19 mouse cellular contexts compared by ENCODE assay signal in the genomic region with DNA sequence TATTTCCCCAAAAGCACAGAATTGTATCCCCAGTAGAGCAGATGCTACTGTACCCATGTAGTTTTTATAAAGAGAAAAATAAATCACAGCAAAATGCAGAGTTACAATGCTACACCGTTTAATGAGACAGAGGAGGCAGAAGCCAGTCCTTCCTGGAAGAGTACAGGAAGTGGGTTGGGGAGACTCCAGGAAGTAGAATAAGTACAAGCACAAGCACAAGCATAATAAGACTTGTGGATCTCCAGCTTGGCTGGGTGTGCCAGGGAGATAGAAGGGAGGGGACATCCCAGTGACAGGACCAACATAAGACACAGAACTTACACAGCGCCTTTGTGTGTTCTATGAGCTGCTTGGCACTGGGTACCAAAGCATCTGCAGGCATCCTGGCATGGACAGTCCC.
DNase-seq lines count a peak whose midpoint lies in the region; ATAC-seq and TF ChIP-seq lines count a peak whose summit lies in the region.
"Had no signal": no experiment of that assay in that cellular context is flagged by ENCODE, and none has a peak within 500 bp of the region (broad histone marks: within the 10 kb centered on the region; RNA-seq: fewer than 3 reads in every experiment).

No protein-coding gene starts in this region.

- no peak for TF ChIP-seq CTCF in lung, postnatal 0 days (IDR thresholded peaks at IDR 0.05)
- TF ChIP-seq CTCF in brain, embryonic 14.5 days (IDR thresholded peaks at IDR 0.05; ENCODE audit: borderline replicate concordance, extremely low read depth, insufficient read depth, insufficient read length), result no peak

- TF ChIP-seq EP300 in lung, postnatal 0 days (IDR thresholded peaks at IDR 0.05), result no peak

- TF ChIP-seq POLR2A in brain, embryonic 14.5 days (IDR thresholded peaks at IDR 0.05; ENCODE audit: borderline replicate concordance, extremely low read depth, insufficient read depth, insufficient read length, poor library complexity, severe bottlenecking), result no peak

- no peak overlapping the region for H3K9ac ChIP-seq in forebrain, embryonic 13.5 days
- H3K9ac ChIP-seq in forebrain, embryonic 15.5 days (replicated peaks), result no peak overlapping the region
- no peak overlapping the region for H3K9ac ChIP-seq in lung, postnatal 0 days (replicated peaks; ENCODE audit: low read depth)
- H3K9ac ChIP-seq: embryonic facial prominence, embryonic 13.5 days; heart, embryonic 15.5 days; hindbrain, embryonic 14.5 days had no signal

- no peak for ATAC-seq in forebrain, embryonic 13.5 days
- ATAC-seq in forebrain, embryonic 15.5 days (replicated peaks), result no peak
- 0 out of 2 replicates have a peak, but pooled peaks have one; percentile 11 for ATAC-seq in lung, postnatal 0 days

- H3K27me3 ChIP-seq in forebrain, embryonic 13.5 days, result no peaks in the 10 kb centered on the region
- no peaks in the 10 kb centered on the region for H3K27me3 ChIP-seq in forebrain, embryonic 15.5 days
- H3K27me3 ChIP-seq in lung, postnatal 0 days (replicated peaks; ENCODE audit: insufficient read depth, low read length), result no peaks in the 10 kb centered on the region
- H3K27me3 ChIP-seq: heart, embryonic 15.5 days had no signal

- DNase-seq in lung, postnatal 0 days (ENCODE audit: low spot score), result no peak
- no peak for DNase-seq in lung, postnatal 10 days
- DNase-seq in brain, embryonic 14.5 days (ENCODE audit: low read depth), result peak; percentile 41
- DNase-seq in adrenal gland, adult 8-10 months, result no peak
- no peak for DNase-seq in cerebellum, postnatal 4 days (ENCODE audit: low spot score in 2 of 2)
- DNase-seq: adrenal gland, postnatal 36 days; cerebellum, adult 11-12 months; cerebellum, adult 9-10 months; cerebellum, postnatal 25 days; gastrocnemius, postnatal 14 days; heart, adult 2 months; heart, postnatal 14 days; kidney, adult 11 months had no signal

- H3K36me3 ChIP-seq in forebrain, embryonic 13.5 days (ENCODE audit: poor library complexity, severe bottlenecking), result no peaks in the 10 kb centered on the region
- no peaks in the 10 kb centered on the region for H3K36me3 ChIP-seq in forebrain, embryonic 15.5 days
- no peaks in the 10 kb centered on the region for H3K36me3 ChIP-seq in lung, postnatal 0 days (ENCODE audit: insufficient read depth, low read length)
- H3K36me3 ChIP-seq: embryonic facial prominence, embryonic 13.5 days; heart, embryonic 15.5 days had no signal

- 93% methylated on average over 2 of the region's 2 CpGs for WGBS in forebrain, embryonic 13.5 days
- WGBS in forebrain, embryonic 15.5 days, result 76% methylated on average over 2 of the region's 2 CpGs
- 71% methylated on average over 2 of the region's 2 CpGs for WGBS in lung, postnatal 0 days

- no peak overlapping the region for H3K4me2 ChIP-seq in forebrain, embryonic 13.5 days
- no peak overlapping the region for H3K4me2 ChIP-seq in forebrain, embryonic 15.5 days (replicated peaks)
- H3K4me2 ChIP-seq in lung, postnatal 0 days (replicated peaks; ENCODE audit: low read depth, low read length), result no peak overlapping the region
- H3K4me2 ChIP-seq: embryonic facial prominence, embryonic 13.5 days; heart, embryonic 11.5 days; heart, embryonic 15.5 days; hindbrain, embryonic 14.5 days had no signal

- H3K4me3 ChIP-seq in forebrain, embryonic 13.5 days, result no peak overlapping the region
- no peak overlapping the region for H3K4me3 ChIP-seq in forebrain, embryonic 15.5 days
- H3K4me3 ChIP-seq in lung, postnatal 0 days (ENCODE audit: low read depth, low read length), result no peak overlapping the region
- H3K4me3 ChIP-seq: embryonic facial prominence, embryonic 13.5 days; heart, adult 2 months; heart, embryonic 15.5 days had no signal

- H3K4me1 ChIP-seq in forebrain, embryonic 13.5 days, result peaks cover 48% of the 10 kb centered on the region
- H3K4me1 ChIP-seq in forebrain, embryonic 15.5 days, result peaks cover 32% of the 10 kb centered on the region
- H3K4me1 ChIP-seq in lung, postnatal 0 days (ENCODE audit: insufficient read depth, low read depth, low read length), result no peaks in the 10 kb centered on the region

- peaks cover 6% of the 10 kb centered on the region; the same call in 1 of the 2 replicates for H3K9me3 ChIP-seq in forebrain, embryonic 13.5 days (replicated peaks)
- no peaks in the 10 kb centered on the region for H3K9me3 ChIP-seq in forebrain, embryonic 15.5 days
- H3K9me3 ChIP-seq in lung, postnatal 0 days (ENCODE audit: low read length), result no peaks in the 10 kb centered on the region
- H3K9me3 ChIP-seq: embryonic facial prominence, embryonic 13.5 days; heart, embryonic 15.5 days had no signal

- H3K27ac ChIP-seq in forebrain, embryonic 13.5 days, result peak overlapping the region; percentile 75
- no peak overlapping the region for H3K27ac ChIP-seq in forebrain, embryonic 15.5 days (replicated peaks)
- no peak overlapping the region for H3K27ac ChIP-seq in lung, postnatal 0 days (ENCODE audit: low read length)
- H3K27ac ChIP-seq: embryonic facial prominence, embryonic 13.5 days; heart, adult 2 months; heart, embryonic 15.5 days had no signal
